Comparison of ENCODE assay signal across 26 mouse cellular contexts in the genomic region with DNA sequence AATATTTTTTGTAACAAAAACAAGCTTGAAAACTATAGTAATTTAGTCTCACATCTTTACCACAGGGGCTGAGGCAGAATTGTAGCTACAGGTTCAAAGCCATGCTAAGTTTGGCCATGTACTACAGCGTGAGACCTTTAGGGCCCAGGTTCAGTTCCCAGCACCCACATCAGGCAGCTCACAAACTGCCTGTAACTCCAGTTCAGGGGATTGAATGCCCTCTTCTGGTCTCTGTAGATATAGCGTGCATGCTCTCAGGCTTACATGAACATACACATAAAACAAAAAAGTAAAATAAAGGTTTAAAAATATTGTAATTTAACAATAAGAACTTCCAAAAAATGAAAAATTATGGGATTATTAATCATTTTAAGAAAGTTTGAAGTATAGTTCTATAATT. TPM values are rescaled to one million over a fixed set of nuclear protein-coding genes. Genes with fewer than 3 reads are reported as not detected.
A peak's percentile ranks its signal among the peaks of the same experiment; 100 is the strongest.
DNase-seq lines count a peak whose midpoint lies in the region; ATAC-seq and TF ChIP-seq lines count a peak whose summit lies in the region.
"Had no signal": no experiment of that assay in that cellular context is flagged by ENCODE, and none has a peak within 500 bp of the region (broad histone marks: within the 10 kb centered on the region; RNA-seq: fewer than 3 reads in every experiment).

No protein-coding gene starts in this region.

- no peak for ATAC-seq in lung, postnatal 0 days
- ATAC-seq: forebrain, embryonic 16.5 days; hindbrain, embryonic 16.5 days; midbrain, embryonic 16.5 days had no signal

- no peak overlapping the region for H3K9ac ChIP-seq in lung, postnatal 0 days (replicated peaks; ENCODE audit: low read depth)
- H3K9ac ChIP-seq: lung, embryonic 15.5 days; neural tube, embryonic 12.5 days had no signal

- H3K27me3 ChIP-seq in lung, postnatal 0 days (replicated peaks; ENCODE audit: insufficient read depth, low read length) = no peaks in the 10 kb centered on the region
- no peaks in the 10 kb centered on the region for H3K27me3 ChIP-seq in E14TG2a.4 (ENCODE audit: insufficient read depth, low read length)
- H3K27me3 ChIP-seq: lung, embryonic 15.5 days; neural tube, embryonic 12.5 days had no signal

- peak; percentile 4; the same call in 1 of the 2 replicates for TF ChIP-seq CTCF in lung, postnatal 0 days (IDR thresholded peaks at IDR 0.05)
- TF ChIP-seq CTCF in E14TG2a.4 (conservative IDR thresholded peaks at IDR 0.05; ENCODE audit: low read length) = 0 out of 2 replicates have a peak, but pooled peaks have one; percentile 9

- no peak overlapping the region for H3K4me3 ChIP-seq in lung, postnatal 0 days (ENCODE audit: low read depth, low read length)
- no peak overlapping the region for H3K4me3 ChIP-seq in E14TG2a.4 (replicated peaks; ENCODE audit: low read length)
- H3K4me3 ChIP-seq: erythroblast, embryonic 14.5 days; lung, embryonic 15.5 days; myocyte; neural tube, embryonic 12.5 days had no signal

- H3K9me3 ChIP-seq in lung, postnatal 0 days (ENCODE audit: low read length) = no peaks in the 10 kb centered on the region
- no peaks in the 10 kb centered on the region for H3K9me3 ChIP-seq in E14TG2a.4 (ENCODE audit: low read length)
- H3K9me3 ChIP-seq: lung, embryonic 15.5 days; neural tube, embryonic 12.5 days had no signal

- no peak for DNase-seq in lung, postnatal 0 days (ENCODE audit: low spot score)
- no peak for DNase-seq in lung, postnatal 14 days
- DNase-seq in R1 (ENCODE audit: low read depth, low spot score) = peak; percentile 60
- no peak for DNase-seq in cerebellum, postnatal 36 days
- no peak for DNase-seq in heart, adult 11 months
- DNase-seq in right cerebral cortex, postnatal 25 days = no peak
- DNase-seq: adrenal gland, postnatal 14 days; cerebellum, adult 11-12 months; cerebellum, postnatal 10 days; gastrocnemius, postnatal 10 days; heart, postnatal 14 days; kidney, adult 9 months; kidney, postnatal 10 days; layer of hippocampus, adult 9-11 months; lung, postnatal 4 days; right cerebral cortex, adult 18-20 months; right cerebral cortex, postnatal 4 days; thymus, postnatal 4 days had no signal

- no peaks in the 10 kb centered on the region for H3K36me3 ChIP-seq in lung, postnatal 0 days (ENCODE audit: insufficient read depth, low read length)
- H3K36me3 ChIP-seq in E14TG2a.4 (ENCODE audit: insufficient read depth, low read length) = peaks cover 24% of the 10 kb centered on the region
- H3K36me3 ChIP-seq: neural tube, embryonic 12.5 days had no signal

- no peak overlapping the region for H3K4me2 ChIP-seq in lung, postnatal 0 days (replicated peaks; ENCODE audit: low read depth, low read length)
- H3K4me2 ChIP-seq: lung, embryonic 15.5 days; neural tube, embryonic 12.5 days had no signal

- no peak for TF ChIP-seq EP300 in lung, postnatal 0 days (IDR thresholded peaks at IDR 0.05)

- 98% methylated on average over 2 of the region's 2 CpGs for WGBS in lung, postnatal 0 days

- no peak overlapping the region for H3K27ac ChIP-seq in lung, postnatal 0 days (ENCODE audit: low read length)
- H3K27ac ChIP-seq: lung, embryonic 15.5 days; neural tube, embryonic 12.5 days had no signal

- H3K4me1 ChIP-seq in lung, postnatal 0 days (ENCODE audit: insufficient read depth, low read depth, low read length) = no peaks in the 10 kb centered on the region
- H3K4me1 ChIP-seq in E14TG2a.4 (replicated peaks; ENCODE audit: low read depth, low read length) = no peaks in the 10 kb centered on the region
- H3K4me1 ChIP-seq: lung, embryonic 15.5 days; neural tube, embryonic 12.5 days had no signal

RNA-seq across cellular contexts. Expression of a gene that starts 26.2 kb away (rescaled TPM):
- polyA plus RNA-seq in lung, postnatal 0 days (2015; fragmentation: Nextera tagmentation; extraction: Ambion mirVana) = 13.8 and 17.0 TPM in 2 replicates

RNA-seq across cellular contexts. Expression of a gene that starts 48.4 kb away (rescaled TPM):
- 6.4 and 6.9 TPM in 2 replicates for polyA plus RNA-seq in lung, postnatal 0 days (2015; fragmentation: Nextera tagmentation; extraction: Ambion mirVana)
- polyA plus RNA-seq: erythroblast, embryonic 14.5 days had no signal
